Mouse (Mus musculus) spleen, postnatal 0 days (tissue): Measurements from ENCODE around the gene Gk2. TPM values are rescaled to one million over a fixed set of nuclear protein-coding genes. Genes with fewer than 3 reads are reported as not detected.

Source experiments
- polyA plus RNA-seq: library from polyadenylated mRNA; unstranded; fragments of >200 nt; fragmentation: Nextera tagmentation; extraction: Ambion mirVana; gene quantifications from 2 replicates; pipeline ENCODE4 v1.2.1, GENCODE M21; 2015

Gene Gk2
- not detected in 2 replicates for polyA plus RNA-seq

DNA sequence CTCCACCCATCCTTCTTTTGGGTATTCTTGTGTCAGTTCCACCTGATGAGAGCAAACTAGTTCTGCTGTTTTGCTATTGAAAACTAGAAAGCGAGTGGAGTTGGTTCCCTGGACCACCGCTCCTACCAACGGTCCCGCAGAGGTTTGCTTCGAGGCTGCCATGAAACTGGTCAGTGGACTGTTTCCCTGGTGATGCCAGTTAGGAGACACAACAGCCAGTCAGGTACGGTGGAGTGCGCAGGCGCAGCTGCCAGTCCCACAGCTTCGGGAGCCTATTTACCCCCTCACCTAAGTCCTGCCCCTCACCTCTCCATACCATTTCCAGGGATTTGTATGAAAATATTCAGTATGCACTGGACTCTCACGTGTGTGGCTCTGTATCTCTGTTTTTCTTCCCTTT is at the start of gene Gk2:
Gene Gk2, minus strand, starts transcription at position 206 of the 400 bp plus-strand sequence.

Other genes with a start within 250 kb of the Gk2 start
- gene Naa11, start 64.6 kb downstream of the Gk2 start, polyA plus RNA-seq = not detected in 2 replicates